Mouse (Mus musculus) heart, postnatal 36 days (tissue): Measurements from ENCODE around the gene Xbp1. TPM values are rescaled to one million over a fixed set of nuclear protein-coding genes. Genes with fewer than 3 reads are reported as not detected.
"Not testable (repeated sequence)": the region's sequence is repeated elsewhere in the genome, so short reads cannot be mapped to it uniquely, and the experiment has no call there.

ENCODE experiments used
- DNase-seq, 2 experiments: peaks; one replicate each; pipeline ENCODE4 v3.0.0; 2021 to 2022
- intact Hi-C: fragments of 180-260 bp; cut with DNase I; formaldehyde crosslinking; loops from one replicate; pipeline ENCODE4 v1.15.1; 2025
- total RNA-seq, 2 experiments: library from RNA; stranded (reverse); gene quantifications; 2 replicates each; pipeline ENCODE4 v1.2.3; 2021

Gene Xbp1
- total RNA-seq, 2 experiments from 2014 or later, result 59.2 to 65.2 TPM

DNA sequence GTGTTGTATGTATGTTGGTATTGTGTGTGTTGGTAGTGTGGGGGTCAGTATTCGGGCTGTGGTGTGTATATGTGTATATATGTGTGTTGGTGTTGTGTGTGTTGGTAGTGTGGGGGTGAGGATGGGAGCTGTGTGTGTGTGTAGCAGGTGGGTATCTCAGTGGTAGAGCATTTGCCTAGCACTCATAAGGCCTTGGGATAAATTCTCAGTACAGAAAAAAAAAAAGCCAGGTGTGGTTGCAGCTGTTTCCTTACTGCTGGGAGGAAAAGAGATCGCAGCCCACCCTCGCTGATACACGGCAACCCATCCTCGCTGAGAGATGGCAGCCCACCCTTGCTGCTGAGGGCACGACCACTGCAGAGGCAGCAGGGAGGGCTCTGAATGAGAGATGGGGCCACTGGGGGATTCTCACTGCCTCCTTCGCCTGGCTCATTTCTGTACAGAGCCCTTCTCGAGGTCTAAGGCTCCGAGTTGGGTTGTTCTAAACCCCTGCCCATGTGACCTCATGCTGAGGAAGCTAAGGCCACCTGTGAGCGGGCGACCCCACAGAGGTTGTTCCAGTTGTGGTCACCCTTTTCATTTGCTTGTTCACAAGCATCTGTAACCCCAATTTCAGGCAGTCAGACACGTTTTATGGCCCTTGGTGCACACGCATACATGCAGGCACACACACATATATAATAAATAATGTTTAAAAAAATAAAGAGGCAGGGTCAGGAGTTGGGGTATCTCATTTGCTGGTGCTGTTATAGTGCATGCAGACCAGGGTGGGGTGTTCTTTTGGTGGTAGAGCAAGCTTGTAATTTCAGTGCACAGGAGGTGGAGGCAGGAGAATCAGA lies 19.3 kb upstream of the Xbp1 start:
- DNase-seq, result no peak
- intact Hi-C loops, result no loop called here

DNA sequence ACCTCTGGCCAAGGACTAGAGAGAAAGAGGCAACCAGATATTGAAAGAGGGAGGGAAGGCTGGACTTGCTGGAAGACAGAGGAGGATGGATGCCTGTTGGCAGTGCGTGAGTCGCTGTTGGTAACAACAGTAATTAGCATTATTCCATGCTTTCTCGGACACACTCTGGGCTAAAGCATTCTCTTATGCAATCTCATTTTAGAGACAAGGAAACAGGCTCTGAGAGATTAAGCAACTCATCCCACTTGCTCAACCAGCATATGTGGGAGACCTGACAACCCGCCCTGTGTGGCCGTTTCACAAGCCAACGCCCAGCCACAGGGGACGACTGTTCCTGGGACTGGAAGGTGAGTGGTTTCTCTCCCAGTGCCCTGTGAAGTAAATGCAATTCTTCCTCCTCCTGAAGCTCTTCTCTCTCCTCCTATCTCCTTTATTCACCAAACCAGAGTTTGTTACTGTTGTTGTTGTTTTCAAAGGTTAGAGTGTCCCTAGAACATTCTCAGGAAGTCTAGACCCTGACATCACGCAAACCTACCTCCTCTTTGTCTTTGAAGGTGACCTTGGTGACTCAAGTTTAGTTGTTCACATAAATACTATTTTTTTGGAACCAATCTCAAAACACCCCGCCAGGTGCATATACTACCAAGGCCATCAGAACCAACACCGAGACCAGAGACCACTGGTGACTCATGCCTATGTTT lies 18.0 kb upstream of the Xbp1 start:
- intact Hi-C loops, result no loop called here
- DNase-seq, result no peak

DNA sequence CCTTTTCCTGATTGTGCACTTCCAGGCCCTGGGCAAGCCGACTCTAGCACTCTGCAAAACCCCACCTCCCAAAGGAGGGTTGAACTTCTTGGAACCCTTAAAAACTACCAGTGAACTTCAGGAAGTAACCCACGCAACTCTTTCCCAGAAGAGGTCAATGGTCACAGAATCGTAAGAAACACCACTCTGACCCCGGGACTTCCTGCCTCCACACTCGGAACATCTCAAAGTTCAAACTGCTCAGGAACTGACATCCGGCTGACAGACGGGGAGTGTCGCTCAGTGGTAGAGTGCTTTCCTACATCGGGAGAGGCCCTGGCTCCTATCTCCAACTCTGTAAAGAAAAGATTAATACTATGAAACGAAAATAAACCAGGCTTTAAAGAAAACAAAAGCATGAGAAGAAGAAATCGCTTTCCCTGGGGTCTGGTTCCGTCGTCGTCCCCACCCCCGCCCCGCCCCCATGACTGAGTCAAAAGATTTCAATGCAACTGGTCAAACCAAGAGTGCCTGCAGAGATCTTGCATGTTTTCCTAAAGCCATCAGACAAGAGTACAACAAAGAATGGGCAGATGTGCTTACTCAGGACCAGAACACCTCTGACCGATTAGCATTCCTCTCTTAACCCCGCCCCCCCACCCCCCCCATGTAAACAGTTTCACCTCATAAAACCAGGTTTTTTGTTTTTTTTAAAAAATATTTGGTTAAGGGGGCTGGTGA lies 14.4 kb upstream of the Xbp1 start:
- intact Hi-C loops, result no loop called here
- DNase-seq, result peak; percentile 34 to 53

DNA sequence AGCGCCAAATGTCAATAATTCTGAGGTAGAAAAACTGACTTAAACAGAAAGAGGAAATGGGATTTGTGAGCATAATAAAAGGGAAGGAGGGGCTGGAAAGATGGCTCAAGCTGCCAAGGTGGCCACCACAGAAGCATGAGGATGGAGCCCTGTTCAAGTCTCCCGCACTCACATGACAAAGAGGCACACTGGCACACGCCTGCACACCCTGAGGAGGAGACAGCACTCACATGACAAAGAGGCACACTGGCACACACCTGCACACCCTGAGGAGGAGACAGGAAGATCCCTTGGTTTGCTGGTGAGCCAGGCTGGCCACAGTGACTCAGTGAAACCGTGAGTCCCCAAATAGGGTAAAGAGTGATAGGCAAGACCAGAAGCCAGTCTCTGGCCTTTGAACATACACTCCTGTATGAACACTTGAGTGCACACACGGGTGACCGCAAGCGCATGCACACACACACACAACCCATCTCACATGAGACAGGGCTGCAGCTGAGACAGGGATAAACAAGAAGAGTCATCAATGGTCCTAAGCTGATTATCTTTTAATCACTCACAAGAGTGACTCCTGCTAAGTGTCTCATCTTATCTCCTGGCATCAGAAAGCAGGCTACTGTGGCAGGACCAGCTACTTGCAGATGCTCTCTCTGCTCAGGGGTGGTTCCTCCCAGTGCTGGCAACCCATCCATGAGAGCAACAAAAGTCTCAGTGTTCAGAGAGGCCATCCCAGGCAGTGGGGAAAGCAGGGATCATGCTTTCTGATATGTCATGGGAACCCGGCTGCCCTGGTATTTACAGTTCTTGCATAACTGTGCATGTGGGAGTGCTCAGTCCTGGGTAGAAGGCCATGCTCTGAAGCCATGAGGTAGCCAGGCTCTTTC lies 11.0 kb upstream of the Xbp1 start:
- DNase-seq, result no peak
- intact Hi-C loops, result no loop called here

DNA sequence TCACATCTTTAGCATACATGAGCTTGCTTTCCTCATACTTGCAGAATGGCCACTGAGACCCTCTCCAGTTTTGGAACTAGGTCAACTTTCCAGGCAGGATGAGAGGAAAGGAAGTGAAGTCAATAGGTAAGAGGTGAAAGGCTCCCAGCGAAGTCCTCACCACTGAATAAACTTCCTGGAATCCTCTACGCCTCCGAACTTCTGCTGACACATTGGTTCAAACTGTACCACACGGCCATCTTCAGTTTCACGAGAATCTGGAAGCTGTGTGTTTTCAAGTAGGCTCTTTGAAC lies 10.4 kb upstream of the Xbp1 start:
- intact Hi-C loops, result no loop called here
- no peak for DNase-seq

DNA sequence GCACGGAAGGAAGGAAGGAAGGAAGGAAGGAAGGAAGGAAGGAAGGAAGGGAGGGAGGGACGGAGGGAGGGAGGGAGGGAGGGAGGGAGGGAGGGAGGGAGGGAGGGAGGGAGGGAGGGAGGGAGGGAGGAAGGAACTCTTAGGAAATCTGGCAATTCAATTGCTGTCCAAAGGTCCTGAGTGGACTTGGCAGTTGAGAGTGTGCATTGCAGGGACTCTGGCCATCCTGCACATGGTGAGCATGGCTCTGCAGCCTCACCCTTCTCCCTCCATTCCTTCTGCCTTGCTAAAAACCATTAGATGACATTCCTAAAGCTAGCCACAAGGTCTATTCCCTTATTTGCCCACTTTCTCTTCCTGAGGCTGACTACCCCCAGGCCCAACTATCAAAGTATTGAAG lies 9.8 kb upstream of the Xbp1 start:
- intact Hi-C loops, DNase-seq: not testable (repeated sequence)

DNA sequence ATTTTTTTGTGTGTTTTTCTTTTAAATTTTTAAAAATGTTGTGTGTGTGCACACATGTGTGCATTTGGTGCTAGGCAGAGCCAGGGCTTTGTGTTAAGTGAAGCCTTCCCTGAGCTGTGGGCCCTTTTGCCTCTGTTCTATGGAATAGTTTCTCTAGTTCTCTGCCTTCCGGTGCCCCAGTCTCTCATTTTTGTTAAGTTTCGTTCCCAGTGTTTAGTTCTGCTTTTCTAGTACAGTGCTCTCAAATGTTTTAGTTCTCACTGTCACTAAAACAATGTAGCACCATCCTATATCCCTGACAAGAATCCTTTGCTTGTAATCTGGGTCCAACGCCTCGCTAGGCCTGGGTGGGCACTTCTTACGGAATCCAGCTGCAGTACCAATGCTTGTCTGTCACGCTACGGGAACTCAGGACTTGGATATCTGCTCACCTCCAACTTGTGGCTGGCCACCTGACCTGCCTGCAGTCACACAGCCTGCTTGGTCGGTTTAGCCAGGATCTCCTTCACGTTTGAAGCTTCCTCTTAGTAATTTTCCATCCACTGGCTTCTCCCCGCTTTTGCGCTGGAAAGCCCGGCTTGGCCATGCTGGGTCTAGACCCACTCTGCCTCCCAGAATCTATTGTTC lies 8.2 kb upstream of the Xbp1 start:
- intact Hi-C loops, result no loop called here
- DNase-seq, result no peak

DNA sequence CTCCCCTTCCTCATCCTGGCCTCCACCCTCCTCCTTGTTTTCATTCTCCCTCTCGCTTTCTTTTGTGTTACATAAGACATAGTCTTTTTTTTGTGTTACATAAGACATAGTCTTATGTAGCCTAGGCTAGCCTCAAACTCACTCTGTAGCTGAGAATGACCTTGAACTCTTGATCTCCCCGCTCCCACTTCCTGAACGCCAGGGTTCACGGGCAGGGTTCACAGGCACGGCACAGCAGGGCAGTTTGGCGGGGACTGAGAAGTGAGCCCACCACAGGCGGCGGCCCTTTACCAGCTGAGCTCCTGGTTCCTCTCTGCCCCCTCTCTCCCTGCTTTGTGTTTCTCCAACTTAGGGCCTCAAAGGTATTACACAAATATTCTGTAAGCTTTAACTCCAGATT lies 7.5 kb upstream of the Xbp1 start:
- no peak for DNase-seq
- intact Hi-C loops, result no loop called here

DNA sequence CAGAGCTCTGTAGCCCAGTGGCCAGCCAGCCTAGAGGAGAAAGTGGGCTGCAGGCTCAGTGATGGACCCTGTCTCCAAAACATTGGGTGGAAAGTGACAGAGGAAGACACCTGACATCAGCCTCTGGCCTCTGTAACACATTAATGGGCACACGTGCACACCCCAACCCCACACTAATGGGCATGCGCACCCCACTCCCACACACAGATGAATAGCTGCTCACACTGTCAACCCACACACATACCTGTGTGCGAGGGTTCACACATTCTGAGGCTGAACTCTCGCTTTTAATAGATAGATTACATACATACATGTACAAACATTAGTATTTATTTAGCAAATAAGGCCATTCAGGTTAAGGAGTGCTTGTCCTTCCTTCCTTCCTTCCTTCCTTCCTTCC lies 6.4 kb upstream of the Xbp1 start:
- intact Hi-C loops, result no loop called here

DNA sequence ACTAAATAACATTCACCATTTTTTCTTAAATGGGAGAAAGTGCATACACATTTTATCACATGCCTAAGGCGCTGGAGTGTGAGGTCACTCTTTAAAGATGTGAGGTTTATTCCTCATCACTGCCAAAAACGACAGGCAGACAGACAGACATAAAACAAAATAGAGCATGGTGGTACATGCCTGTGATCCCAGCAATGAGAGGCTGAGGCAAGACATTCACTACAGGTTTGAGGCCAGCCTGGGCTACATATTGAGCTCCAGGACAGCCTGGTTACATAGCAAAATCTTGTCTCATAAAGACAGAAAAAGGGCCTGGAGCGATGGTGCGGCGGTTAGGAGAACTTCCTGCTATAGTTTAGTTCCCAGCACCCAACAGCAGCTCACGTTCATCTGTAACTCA lies 5.3 kb upstream of the Xbp1 start:
- DNase-seq, result no peak
- intact Hi-C loops, result no loop called here

More for the DNA sequence above, 6.4 kb upstream of the Xbp1 start:
- DNase-seq, result no peak

DNA sequence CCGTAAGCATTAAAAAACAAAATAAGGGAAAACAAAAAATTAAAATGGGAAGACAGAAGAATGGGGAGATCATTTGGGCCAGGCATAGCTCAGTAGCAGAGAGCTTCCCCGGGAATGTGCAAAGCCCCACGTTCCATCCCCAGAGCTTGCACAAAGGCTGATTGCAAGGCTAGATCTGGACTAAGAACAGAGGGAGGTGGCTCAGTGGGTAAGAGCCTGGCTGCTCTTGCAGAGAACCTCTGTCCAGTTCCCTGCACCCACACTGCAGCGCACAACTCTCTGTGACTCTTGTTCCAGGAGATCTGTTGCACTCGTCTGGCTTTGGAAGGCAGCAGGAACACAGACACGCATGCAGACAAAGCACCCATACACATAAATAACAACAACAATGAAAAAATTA lies 4.8 kb upstream of the Xbp1 start:
- DNase-seq, result no peak
- intact Hi-C loops, result no loop called here

DNA sequence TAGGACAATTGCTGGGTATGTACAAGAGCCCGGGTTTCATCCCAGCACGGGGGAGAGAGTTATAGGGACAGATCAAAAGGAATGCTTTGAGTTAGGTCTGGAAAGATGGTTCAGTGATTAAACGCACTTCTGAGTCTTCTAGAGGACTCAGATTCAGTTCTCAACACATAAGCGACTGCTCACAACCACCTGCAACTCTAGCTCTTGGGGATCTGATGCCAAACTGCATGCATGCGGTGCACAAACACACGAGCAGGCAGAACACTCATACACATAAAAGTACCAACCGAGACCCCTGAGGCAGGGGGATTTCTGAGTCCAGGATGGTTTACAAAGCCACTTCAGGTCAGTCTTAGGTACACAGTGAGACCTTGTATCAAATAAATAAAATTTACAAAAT lies 4.3 kb upstream of the Xbp1 start:
- DNase-seq, result no peak
- intact Hi-C loops, result no loop called here

DNA sequence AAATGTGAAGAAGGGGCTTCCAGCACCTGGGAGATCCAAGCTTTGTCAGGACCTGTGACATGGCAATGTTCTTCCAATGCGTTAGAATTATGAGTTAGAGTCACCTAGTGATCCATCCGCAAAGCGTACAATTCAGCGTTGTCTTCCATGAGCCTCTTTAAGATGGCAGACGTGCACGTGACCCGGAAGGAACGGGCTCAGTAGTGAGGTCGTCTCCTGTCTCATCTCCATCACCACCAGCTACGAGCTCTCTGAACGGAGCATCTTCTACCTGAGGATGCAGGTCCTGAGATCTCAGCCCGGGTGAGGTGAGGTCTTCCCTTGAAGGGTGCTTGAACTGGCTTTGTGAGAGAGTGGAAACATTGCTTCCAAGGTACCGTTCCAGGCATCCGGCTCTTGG lies 3.8 kb upstream of the Xbp1 start:
- intact Hi-C loops, result no loop called here
- DNase-seq, result no peak

DNA sequence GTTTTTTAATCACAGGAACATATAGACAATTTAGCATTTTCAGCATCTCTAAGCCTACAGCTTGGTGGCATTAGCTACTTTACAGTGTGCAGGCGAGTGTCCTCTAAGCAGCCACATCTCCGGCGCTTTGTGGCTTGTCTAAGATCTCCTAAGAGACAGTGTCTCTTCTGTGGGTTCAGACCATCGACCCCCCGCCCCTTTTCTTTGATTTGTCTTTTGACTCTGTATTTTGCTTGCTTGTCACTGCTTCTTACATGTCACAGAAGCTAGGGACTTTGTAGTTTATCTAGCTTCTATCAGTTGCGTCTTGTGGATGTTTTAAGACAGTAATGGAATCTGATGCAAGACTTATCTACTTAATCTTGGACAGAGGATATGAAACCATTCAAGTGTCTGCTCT lies 3.1 kb upstream of the Xbp1 start:
- intact Hi-C loops, result no loop called here
- DNase-seq, result no peak

DNA sequence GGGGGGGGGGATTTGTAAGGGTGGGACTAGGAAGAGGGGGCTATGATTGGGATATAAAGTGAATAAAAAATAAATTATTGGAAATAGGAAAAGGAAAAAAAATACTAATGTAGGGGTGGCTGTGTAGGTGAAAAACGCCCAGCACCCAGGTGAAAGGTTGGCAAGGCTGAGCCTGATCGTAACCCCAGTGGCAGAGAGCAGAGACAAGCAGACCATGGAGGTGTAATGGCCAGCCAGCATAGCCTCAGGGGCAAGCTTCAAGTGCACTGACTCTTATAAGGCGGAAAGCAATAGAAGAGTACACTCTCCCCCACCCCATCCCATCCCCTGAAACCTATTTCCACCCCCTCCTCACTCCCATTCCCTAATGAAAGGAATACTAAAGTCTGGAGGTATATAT lies 778 bp upstream of the Xbp1 start:
- intact Hi-C loops, result no loop called here
- no peak for DNase-seq

DNA sequence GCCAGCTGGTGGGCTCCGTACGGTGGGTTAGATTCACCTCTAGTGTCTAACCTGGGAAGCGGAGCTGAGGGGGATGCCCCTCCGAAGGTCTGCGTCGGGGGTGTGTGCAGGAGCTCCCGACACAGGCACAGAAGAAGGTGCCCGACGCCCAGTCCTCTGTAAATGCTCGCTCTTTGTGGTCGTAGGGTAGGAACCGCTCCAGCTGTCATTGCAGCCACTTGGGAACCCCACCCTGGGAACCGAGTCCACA lies 732 bp downstream of the Xbp1 start:
- intact Hi-C loops, result no loop called here
- peak in 1 of 2 experiments; percentile 57 for DNase-seq

DNA sequence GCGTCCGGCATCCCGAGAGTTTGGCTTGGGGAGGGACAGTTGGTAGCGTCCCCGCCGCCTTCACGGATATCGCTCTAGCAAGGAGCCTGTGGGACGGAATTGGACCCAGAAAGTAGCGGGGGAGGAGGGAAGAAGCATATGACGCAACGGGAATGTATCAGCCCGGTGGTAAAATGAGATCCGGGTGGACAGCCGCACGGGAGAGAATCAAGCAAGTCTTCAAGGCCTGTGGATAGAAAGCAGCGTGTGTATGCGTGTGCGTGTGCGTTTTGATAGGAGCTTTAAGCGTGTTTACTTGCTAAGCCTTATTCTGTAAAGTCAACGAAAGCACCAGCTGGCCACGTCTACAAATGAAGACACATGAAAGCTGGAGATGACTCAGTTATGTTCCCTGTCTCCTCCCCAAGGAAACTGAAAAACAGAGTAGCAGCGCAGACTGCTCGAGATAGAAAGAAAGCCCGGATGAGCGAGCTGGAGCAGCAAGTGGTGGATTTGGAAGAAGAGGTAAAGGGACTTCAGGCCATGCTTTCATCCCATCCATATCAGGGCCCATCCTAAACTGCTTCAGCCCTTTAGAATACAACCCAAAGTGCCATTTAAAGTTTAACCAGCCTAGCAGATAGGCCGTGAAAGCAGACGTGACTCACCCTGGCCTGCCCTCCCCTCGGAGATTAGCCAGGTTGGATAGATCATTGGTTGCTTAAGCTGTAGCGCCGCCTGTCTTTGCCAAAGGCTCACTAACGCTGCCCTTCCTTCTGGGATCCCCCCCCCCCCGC lies 1.2 kb downstream of the Xbp1 start:
- peak; percentile 67 to 77 for DNase-seq
- intact Hi-C loops, result loop anchor here (1.0 to 2.0 kb wide), 2 partner anchors 17 to 36 kb away; no protein-coding TSS in a partner anchor

DNA sequence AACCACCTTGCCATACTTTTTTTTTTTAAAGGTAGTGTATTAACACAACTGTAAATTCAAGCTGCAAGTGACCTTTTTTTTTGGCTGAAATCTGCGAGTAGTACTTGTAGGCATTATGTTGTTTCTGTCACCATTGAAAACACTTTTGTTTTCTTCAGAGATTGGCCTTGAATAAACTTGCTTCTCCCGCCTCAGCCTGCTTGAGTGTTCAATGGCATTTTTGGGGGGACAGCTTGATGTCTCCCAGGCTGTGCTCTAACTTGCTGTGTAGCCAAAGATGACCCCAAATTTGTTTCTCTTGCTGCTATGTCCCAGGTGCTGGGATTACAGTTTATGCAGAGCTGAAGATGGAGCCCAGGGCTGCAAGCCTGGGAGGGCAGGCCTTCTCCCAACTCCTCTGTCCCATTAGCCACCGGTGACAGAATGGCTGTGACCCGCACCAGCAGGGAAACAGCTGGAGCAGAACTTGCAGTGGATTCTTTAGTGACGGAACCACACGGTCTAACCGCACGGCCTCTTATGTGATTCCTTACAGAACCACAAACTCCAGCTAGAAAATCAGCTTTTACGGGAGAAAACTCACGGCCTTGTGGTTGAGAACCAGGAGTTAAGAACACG lies 2.4 kb downstream of the Xbp1 start:
- DNase-seq, result no peak
- intact Hi-C loops, result loop anchor here (1.0 to 2.0 kb wide), 2 partner anchors 16 to 38 kb away; no protein-coding TSS in a partner anchor

DNA sequence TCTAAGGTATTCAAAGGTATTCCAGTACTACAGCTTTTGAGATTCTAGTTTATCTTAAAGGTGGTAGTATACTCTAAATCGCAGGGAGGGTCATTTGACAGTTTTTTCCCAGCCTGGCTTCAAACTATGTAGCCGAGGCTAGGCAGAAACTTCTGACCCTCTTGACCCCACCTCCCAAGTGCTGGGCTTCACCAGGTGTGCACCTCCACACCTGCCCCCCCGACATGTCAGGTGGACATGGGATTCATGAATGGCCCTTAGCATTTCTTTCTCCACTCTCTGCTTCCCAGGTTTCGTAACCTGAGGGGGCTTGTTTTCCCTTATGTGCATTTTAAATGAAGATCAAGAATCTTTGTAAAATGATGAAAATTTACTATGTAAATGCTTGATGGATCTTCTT lies 5.0 kb downstream of the Xbp1 start:
- intact Hi-C loops, result no loop called here
- DNase-seq, result no peak
